Mouse (Mus musculus): ENCODE data around the gene Pcdh10. TPM values are rescaled to one million over a fixed set of nuclear protein-coding genes. Genes with fewer than 3 reads are reported as not detected.

Gene Pcdh10
- polyA plus RNA-seq (2012; rRNA removed), result 13.0 and 15.7 TPM in 2 replicates

DNA sequence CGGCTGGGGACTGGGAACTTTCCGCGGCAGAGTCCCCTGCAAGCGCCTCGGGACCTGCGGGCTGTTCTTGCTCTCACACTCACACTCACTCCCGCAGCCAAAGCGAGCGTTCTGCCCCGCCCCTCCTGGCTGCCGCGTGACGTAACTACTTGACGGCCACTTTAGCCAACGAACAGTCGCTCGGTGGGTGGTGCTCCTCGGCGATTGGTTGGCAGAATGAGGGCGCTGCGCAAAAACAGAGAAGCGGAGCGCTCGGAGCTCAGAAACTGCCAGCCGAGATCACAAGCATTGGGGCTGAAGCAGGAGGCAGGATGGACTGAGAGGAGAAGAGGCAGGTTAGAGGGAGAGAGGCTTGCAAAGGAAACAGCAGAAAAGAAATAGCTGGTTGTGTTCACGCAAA lies at the start of gene Pcdh10:
Gene Pcdh10 (plus strand): TSS at position 254 of the 400 bp plus-strand sequence.

Measured in central nervous system, embryonic 11.5 days (tissue).